Mouse (Mus musculus) embryonic stem cell, embryonic (primary cell): ENCODE measurements at regions not wholly inside any gene's neighbourhood (a gene's known extent, or its start where the extent isn't known, plus 50 kb on each side); places are given as distances from the start of the nearest gene placed in this dataset.
"Not testable (repeated sequence)": the region's sequence is repeated elsewhere in the genome, so short reads cannot be mapped to it uniquely, and the experiment has no call there.

ENCODE experiments used
- CTCF ChIA-PET, 4 experiments: fragments of 300-600 bp in 2 of 4; fragments of 350-600 bp in 2 of 4; sonication (Branson Sonifier 250); formaldehyde crosslinking; loops; one replicate each; lab custom pipeline; 2022; ENCODE audit warnings: inconsistent platforms in 2 of 4; lab: Charles Lee
- POLR2A ChIA-PET, 4 experiments: fragments of 300-600 bp in 2 of 4; fragments of 350-600 bp in 2 of 4; sonication (Branson Sonifier 250); formaldehyde crosslinking; loops; one replicate each; lab custom pipeline; 2022; ENCODE audit warnings: antibody characterized with exemption in 4 of 4, inconsistent platforms in 1 of 4; lab: Charles Lee

GRCm38 (mm10) chr2:43072964-43073619 is 419.7 kb upstream of the Lrp1b start:
- ChIA-PET CTCF (no interaction called here), POLR2A (no interaction called here)

DNA sequence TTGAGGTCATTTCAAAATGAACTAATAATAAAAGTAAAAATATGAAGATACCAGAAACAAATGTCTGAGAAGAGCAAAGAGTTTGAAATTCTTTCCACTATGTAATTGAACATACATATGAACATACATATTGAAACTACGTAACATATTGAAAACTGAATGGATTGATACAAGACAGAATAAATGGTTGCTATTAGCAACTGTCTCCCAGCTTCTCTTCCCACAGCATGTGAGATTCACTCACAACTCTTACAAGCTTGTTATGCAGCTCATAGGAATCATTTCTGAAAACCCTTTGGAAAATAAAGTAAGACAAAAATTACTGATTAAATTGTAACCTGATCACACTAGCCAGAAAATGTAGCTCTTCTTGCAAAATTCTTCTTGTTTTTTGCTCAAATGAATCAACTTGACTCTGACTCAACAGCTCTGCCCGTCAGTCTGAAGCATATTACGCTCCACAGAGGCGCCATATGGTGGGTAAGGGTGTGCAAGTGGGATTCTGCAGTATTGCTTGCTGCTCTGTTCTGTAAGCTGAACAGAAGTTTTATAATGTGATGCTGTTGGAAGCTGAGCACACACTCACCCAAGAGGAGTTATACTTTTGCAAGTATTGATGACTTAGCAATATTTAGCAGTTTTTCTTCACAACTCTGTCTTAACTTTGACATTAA is 444.3 kb upstream of the Lrp1b start:
- POLR2A ChIA-PET = no interaction called here

DNA sequence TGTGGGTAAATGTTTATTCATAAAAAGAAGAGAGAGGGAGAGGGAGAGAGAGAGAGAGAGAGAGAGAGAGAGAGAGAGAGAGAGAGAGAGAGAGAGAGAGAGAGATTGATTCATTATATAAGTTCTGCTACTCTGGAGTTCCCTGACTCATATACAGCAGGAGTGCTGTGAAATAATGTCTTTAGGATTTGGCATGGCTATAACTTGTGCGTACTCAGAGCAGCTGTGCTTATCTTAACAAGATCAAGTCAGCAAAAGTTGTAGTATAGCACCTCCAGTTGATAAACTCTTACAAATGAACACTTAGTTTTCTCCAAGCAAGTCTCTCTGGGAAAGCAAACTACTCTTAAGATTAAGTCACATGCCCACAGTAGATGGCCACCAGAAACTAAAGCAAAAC is 435.3 kb upstream of the Kynu start:
- CTCF ChIA-PET = no interaction called here
- POLR2A ChIA-PET = no interaction called here

More for the DNA sequence above, 444.3 kb upstream of the Lrp1b start:
- CTCF ChIA-PET = no interaction called here

DNA sequence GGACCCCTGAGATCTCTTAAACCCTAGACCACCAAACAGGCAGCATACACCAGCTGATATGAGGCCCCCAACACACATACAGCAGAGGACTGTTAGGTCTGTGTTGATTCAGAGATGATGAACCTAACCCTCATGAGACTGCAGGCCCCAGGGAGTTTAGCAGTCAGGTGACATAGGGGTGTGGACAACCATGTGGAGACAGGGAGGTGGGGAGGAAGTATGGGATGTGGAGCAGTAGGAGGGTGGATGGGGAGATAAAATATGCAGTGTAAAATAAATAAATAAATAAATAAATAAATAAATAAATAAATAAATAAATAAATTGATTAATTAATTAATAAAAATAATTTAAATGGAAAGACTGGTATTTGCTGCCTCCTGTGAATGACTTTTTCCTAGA is 401.6 kb upstream of the Kynu start:
- CTCF ChIA-PET = no interaction called here
- POLR2A ChIA-PET = no interaction called here

DNA sequence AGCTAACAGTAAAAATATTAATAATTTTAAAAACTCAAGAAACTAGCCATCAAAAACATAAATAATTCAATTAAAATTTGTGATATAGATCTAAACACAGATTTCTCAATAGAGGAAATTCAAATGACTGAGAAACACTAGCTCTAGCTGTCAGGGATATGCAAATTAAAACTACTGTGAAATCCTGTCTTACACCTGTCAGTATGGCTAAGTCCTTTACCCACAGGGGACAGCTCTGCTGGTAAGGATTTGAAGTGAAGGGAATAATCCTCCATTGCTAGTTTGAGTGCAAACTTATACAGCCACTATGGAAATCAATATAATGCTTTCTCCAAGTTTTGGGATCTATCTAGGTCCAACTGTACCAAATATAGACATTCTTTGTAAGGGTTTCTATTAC is 373.0 kb upstream of the Kynu start:
- ChIA-PET CTCF (no interaction called here), POLR2A (no interaction called here)

DNA sequence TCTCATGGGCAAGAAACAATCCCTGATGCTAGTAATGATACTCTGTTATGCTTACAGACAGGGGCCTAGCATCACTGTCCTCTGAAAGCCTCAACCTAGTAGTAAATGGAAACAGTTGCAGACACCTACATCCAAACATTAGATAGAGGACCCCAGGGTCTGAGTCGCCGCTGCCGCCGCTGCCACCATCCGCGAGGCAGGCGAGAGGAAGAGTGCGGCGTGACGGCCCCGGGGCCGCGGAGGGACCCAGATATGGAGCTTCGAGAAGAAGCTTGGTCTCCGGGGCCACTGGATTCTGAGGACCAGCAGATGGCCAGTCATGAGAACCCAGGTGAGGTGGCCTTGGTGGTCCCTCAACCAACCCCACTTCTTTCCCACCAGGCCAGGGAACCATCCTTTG is 359.6 kb upstream of the Kynu start:
- POLR2A ChIA-PET, CTCF ChIA-PET: not testable (repeated sequence)

DNA sequence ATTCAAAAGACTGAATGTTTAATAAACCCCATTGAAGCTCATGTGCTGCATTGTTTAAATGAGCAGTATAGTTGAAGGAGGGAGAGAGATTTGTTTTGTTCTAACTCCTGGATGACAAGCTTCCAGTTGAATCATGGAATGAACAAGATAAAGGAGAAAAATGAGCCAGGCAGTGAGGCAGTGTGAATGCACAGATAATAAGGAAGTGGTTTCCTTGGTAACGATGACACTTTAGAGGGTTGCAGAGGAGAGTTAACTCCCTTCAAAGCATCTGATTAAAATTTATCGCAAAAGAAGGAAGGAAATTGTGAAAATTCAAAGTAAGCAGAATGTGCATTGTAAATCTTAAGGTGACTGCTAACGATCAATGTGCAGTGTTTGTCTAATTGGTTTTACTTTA is 346.9 kb upstream of the Kynu start:
- POLR2A ChIA-PET = no interaction called here

DNA sequence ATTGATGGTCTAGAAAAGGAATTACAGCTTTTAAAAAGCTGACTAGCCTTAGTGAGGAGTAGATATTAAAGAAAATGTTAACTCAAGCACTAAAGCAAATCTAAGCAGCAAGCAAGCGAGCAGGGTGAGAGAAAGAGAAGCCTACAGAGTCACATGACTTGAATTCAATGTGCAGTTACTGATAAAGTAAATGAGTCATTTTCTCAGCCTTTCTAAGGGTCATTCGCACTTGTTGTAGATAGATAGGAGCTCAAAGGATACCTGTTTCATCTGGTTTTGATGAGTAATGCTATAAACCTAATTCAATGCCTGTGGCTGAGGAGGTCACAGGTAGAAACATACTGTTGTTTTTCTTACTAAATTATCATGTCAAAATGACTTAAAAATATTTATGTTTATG is 341.2 kb upstream of the Kynu start:
- CTCF ChIA-PET = no interaction called here
- POLR2A ChIA-PET = no interaction called here

More for the DNA sequence above, 346.9 kb upstream of the Kynu start:
- CTCF ChIA-PET = no interaction called here

DNA sequence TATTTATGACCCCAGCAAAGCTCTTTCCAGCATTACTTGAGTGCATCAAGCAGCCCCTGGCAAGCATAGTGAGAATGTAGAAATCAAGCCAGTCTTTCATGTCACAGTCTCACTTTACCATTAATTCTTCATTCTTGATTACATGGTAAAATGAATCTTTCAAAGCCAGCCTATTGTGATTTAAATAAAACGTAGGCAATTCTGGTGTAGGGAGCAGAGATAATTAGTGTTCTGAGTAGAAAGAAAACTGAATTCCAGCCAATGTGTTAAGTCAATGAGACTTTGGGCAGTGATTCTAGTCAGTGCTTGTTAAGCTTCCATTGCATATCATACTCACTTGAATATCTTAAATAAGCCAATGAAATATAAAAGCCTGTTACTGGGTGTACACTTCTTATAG is 338.0 kb upstream of the Kynu start:
- CTCF ChIA-PET = no interaction called here
- POLR2A ChIA-PET = no interaction called here

GRCm38 (mm10) chr2:43222721-43223120 is 332.4 kb upstream of the Kynu start:
- ChIA-PET CTCF (no interaction called here), POLR2A (no interaction called here)

DNA sequence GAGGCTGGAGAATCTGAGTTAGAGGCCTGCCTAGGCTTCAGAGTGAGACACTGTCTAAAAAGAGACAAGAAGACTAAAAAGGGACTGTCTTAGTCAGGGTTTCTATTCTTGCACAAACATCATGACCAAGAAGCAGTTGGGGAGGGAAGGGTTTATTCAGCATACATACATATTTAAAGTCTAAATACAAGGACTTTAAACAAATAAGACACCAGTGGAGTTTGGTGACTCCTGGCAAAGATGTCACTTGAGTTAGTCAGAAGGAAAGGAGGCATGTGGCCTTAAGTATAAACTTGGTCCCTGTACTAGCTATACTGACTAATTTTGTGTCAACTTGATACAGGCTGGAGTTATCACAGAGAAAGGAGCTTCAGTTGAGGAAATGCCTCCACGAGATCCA is 330.4 kb upstream of the Kynu start:
- CTCF ChIA-PET, POLR2A ChIA-PET: not testable (repeated sequence)

- ChIA-PET POLR2A (no interaction called here), CTCF (no interaction called here)
These were observed 308.3 kb upstream of the Kynu start for GRCm38 (mm10) chr2:43246786-43247185.

DNA sequence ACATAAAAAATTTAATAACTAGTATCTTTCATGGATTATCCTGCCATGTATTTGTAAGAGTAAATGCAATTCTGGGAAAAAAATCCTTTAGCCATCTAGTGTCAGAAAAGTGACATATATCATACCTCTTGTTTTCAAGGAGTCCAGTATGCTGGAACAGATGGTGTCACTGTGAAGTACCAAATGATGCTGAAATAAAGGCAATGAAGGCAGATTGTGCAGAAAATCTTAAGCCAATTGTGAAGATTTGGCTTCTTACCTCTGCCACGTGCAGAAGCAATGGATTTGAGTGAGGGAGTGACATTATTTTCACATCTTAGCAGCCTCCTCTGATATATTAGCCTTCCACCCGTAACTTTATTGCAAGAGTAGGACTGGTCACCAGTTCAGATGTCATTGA is 306.5 kb upstream of the Kynu start:
- POLR2A ChIA-PET = no interaction called here
- CTCF ChIA-PET = no interaction called here

- CTCF ChIA-PET = no interaction called here
- POLR2A ChIA-PET = no interaction called here
These were observed 300.4 kb upstream of the Kynu start for GRCm38 (mm10) chr2:43254709-43255108.

DNA sequence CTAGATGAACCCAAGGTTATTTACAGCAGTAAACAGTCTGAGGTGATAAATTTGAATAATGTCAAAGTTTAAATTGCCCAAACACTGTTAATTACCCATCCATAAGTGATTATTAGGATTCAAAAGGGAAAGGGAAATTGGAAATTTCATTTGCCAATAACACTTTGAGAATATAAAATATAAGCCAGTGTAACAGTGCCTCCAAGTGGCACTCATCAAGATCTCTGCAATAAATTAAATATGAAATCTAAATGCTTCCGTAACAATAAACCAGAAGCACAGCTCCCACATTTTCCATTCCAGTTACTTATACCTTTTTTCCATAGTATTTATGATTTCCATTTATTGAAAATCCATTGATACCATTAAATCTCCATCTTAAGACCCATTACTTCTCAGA is 284.3 kb upstream of the Kynu start:
- ChIA-PET POLR2A (no interaction called here), CTCF (no interaction called here)

GRCm38 (mm10) chr2:43272080-43272479 is 283.0 kb upstream of the Kynu start:
- ChIA-PET POLR2A (interaction anchor here in 1 of 4 experiments (0.6 kb wide), 1 partner anchor 557 kb away, joined by 3 read pairs; no protein-coding TSS in a partner anchor), CTCF (no interaction called here)

DNA sequence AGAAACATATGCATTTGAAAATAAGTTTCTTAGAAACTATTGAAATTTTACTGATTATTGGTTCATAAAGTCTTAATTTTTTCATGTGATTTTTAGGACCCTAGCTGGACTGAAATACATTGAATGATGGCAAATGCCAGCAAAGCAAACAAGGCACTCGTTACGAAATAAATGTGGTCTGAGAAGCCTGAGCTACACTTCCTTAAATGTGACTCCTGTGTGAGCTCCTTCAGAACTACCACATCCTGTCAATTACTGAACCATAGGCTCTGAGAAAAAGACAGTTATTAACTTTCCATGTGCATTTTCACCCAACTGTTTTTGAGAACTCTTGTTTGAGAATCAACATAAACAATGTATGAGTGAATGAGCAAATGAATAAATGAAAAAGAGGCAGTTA is 281.1 kb upstream of the Kynu start:
- POLR2A ChIA-PET = no interaction called here
- CTCF ChIA-PET = no interaction called here

DNA sequence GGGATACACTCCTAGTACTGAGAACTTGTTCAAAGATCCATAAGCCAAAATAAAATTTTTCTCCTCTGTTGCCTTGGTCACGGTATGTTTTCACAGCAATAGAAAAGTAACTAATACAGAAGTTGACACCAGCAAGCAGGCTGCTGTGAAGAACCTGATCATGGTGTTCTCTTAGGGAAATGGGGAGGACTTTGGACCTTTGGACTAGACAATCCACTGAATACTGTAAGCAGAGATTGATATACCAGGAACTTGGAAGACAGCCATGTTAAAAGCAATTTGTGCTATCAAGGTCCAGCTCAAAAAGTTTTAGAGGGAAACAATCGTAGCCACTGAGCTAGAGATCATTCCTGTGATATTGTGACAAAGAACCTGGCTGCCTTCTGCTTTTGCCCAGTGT is 259.3 kb upstream of the Kynu start:
- POLR2A ChIA-PET = no interaction called here
- CTCF ChIA-PET = no interaction called here

GRCm38 (mm10) chr2:43323836-43324235 is 231.3 kb upstream of the Kynu start:
- CTCF ChIA-PET = no interaction called here
- POLR2A ChIA-PET = no interaction called here

- ChIA-PET CTCF (no interaction called here), POLR2A (no interaction called here)
These were observed 190.8 kb upstream of the Kynu start for GRCm38 (mm10) chr2:43364301-43364700.

DNA sequence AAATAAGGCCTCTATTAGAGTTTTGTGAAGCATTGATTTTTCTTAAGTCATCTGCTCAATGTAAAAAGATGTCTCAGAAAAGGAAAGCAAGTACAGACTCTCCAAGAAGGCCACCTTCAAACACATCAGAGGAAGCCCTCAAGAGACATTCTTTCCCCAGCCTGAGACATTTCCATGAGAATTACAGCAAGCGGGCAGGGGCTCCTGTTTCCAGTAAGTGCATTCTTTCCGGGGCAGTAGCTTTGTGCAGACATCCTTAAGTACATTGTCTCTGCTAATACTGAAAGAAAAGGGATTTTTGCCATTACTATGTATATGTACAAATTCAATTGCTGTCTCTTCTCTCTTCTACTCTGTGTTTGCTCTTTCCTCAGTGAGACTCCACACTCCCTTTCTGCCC is 189.3 kb upstream of the Kynu start:
- ChIA-PET POLR2A (no interaction called here), CTCF (no interaction called here)

- POLR2A ChIA-PET = no interaction called here
These were observed 151.8 kb upstream of the Kynu start for GRCm38 (mm10) chr2:43403348-43403747.

More at GRCm38 (mm10) chr2:43403348-43403747, 151.8 kb upstream of the Kynu start:
- CTCF ChIA-PET = no interaction called here
